Mouse (Mus musculus): ENCODE data around the gene Mapre3.
"Not testable (repeated sequence)": the region's sequence is repeated elsewhere in the genome, so short reads cannot be mapped to it uniquely, and the experiment has no call there.

The Mapre3 gene

DNA sequence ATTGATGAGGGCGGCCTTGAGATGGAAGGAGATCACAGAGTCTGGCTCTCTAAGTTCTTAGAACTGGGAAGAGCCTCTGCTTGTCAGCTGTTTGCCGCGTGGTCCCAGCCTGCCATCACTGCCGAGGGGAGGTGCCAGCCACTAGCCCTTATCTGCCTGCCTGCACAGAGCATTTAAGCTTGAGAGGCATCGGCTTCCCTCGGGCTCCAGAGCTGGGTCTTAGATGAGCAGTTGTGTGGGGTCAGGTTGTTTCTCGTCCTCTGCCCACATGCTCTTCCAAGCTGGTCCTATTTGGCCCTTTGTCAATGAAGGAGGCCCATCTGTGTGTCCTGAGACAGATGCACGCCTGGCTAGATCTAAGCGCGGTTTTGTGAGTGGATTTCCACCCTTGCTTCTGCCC, 10.7 kb downstream of the Mapre3 start:
- no peak for DNase-seq

DNA sequence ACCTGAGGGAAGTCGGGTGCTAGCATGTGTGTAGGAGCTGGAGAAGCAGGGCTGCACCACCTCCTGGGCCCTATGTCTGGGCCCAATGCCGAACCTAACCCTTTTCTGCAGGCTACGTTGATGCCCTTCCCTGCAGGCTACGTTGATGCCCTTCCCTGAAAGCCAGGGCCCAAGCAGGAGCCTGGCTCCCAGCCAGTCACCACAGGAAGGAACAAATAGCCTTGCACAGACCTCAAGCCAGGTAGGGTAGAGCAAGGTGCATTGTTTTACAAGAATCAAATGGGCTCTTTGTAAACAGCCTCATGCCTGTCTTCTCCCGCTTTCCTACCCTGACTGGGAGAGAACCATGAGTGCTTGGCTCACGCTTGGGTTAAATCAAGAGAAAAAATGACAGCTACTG, 11.4 kb downstream of the Mapre3 start:
- DNase-seq: no peak

DNA sequence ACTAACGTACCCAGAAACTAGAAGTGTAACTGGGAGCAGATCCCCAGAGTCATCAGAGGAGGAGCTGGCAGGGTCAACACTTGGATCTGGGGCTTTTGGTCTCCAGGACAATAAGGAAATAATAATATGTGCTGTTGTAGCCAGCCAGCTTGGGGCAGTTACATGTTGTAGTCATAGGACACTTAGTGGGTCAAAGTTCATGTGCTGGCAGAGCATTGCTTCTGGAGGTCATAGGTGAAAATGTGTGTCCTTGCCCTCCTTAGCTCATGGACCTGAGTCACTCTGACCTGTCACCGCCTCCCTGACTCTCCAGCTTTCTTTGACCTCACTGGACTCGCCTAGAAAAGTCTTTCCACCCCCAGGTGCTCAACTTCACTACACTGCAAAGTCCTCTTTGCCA, 19.0 kb downstream of the Mapre3 start:
- DNase-seq: peak; percentile 72

DNA sequence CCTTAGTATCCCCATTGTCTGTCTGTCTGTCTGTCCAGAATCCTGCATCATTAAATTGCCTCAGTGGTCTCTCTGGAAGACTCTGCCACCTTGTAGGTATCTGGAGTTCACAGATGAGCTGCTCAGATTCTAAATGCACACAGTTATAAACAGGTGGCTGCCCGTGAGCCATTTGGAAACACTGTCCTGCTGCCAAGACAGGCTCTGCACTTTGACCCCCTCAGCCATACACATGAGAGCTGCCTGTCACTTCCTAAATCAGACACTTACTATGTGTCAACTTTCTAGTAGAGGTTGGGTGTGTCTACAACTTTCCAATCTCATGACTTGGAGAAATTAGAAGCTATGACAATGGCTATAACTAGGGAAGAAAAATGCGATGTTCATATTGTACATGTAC, 25.3 kb downstream of the Mapre3 start:
- DNase-seq: peak; percentile 31

DNA sequence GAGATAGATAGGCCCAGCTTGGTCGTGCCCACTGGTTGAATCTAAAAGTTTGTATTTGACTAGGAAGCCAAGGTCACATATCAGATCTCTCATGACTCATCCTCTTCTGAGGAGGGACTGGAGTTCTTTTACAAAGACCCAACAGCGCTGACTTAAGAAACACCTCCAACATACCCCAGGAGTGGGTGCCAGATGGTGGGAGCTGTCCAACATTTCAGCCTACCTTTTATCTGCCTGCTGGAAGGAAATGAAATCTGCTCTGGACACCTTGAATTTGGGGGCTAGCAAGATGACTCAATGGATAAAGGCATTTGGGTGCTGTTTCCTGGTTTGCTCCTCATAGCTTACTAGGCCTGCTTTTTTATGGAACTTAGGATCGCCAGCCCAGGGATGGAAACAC, 27.5 kb downstream of the Mapre3 start:
- DNase-seq: no peak

DNA sequence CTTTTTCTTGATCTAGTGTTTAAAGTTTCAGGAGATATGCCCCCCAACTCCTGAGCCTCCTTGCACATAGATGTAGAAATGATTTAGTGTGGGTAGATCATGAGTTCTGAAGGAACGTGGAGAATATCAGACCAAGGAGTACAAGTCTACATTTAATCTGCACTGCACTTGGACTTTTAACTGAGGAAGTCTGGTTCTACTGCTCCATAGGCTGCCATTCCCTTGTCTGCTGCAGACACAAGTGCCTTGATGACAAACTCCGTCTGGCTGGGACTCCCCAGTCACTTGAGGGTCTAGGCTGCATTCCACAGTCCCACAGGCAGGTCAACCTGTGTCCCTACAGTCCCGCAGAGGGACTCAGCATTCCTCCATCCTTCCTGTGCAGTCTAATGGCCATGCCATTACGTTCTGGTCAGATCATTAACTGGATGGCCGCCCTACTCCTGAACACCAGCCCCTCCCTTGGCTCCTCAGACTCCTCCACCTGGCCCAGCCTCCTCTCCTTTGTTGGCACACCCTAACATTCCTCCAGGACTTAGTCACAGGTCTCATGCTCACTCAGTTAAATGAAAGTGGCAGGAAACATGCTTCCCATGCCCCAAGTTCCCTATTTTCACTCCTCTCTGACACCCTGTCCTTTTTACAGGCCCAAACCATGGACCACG, 35.6 kb downstream of the Mapre3 start:
- peak; percentile 71 for DNase-seq

DNA sequence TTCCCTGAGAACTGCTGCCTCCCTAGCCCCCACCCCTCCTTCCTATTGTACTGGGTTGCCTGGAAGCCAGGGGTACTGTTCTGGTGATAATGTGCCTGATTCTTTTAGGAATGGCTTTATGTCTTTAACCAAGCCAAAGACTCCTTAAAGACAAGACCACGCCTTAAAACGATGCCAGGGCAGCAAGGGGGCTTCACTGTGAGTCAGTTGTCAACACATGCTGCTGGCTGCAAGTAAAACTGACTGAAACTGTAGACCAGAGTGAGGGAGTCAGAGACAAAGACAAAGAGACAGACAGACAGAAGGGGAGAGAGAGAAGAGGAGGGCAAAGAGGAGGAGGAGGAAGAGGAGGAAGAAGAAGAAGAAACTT, 36.1 kb downstream of the Mapre3 start:
- DNase-seq: no peak

DNA sequence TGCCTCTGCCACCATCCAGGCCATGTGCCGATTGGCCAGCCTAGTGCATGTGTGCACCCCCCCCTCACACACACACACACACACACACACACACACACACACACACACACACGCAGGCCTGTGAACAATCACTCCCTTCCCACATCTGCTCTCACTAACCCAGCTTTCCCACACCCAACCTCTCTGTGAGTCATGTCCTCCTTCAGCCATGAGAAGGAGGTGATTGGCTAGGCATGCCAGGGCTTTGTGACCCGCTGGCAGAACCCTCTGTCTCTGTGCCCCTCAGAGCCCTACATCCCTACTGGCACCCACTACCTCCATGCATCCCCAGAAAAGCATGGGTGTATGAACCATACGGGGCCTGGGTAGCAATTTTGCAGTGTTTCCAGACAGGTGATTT, 39.1 kb downstream of the Mapre3 start:
- DNase-seq: no peak

DNA sequence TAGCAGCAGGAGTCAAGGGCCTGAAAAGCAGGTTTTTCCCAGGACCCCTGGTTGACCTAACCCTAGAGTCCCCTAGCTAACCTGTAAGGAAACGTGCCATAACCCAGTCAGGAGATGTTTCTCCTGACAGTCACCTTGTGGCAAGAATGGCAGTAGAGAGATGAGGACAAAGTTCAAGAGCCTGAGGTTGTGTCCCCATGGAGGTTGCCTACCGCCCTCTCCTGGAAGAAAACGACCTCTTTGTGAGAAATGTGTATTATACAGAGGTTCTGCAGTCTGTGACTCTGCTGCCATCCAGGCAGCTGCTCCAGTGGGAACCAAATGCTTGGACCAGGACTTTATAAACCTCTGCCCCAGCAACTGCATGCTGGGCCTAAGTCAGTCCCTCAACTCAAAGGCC, 41.2 kb downstream of the Mapre3 start:
- peak; percentile 75 for DNase-seq

DNA sequence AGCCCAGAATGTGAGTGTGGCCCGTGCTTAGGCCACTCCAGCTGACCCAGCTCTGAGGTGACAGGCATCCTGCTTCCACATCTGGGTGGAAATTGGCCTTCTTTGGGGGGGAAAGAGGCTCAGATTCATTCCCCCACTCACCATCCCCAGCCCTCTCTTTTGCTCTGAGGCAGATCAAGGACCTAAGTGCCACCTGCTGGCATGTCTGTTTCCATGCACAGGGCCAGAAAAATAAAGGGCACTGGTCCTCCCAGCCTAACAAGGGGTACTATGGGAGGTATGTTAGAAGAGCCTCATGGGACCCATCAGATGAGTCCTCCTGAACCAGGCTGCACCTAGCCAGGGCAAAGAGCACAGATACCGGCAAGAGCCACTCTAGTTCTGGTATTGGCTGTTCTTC, 41.7 kb downstream of the Mapre3 start:
- DNase-seq: no peak

DNA sequence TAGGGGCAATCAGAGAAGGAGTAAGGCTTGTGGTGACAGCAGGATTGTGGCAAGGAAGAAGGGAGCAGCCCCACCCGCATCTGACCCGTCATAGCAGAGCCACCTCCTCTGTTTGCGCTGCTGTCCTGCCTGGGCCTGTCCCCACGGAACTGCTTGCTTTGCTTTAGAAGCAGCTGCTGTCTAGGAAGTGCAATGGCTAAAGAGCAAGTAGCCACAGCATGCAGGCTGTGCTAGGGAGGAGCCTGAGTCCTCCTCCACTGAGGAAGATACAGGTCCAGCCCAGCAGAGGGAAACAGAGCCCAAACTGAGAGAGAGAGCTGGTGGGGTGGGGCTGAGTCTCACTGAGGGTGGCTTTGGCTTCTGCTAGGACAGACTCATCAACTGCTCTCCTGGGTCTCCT, 49.4 kb downstream of the Mapre3 start:
- DNase-seq: no peak

DNA sequence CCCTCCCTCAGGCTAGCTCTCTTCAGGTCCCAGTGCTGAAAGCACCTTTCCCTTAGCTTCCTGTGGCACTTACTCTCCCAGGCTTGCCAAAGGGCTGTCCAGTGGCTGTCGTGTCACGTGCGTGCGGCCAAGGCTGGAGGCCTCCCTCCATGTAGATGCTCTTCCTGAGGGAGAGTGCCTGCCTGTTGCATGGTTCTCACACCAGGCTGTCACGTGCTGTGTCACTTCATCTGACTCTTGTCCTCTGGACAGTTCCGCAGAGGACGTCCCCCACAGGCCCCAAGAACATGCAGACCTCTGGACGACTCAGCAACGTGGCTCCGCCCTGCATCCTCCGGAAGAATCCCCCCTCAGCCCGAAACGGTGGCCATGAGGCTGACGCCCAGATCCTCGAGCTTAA, 49.9 kb downstream of the Mapre3 start:
- DNase-seq: no peak

DNA sequence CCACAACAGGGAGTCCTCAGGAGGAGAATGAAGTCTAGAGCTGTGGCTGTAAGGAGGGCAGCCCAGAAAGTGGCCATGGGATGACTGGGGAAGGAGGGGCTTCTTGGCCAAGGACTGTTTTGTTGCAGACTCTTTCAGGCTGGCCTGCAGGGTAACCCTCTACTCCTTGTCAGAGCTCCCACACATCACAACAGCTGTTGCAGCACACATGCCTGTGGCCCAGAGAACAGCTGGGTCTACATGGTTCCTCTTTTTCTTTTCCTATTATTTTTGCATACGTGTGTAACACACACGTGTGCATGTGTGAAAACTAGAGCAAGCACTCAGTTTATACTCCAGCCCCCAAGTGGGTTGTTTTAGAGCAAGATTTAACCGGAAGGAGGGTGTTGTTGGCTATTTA, 52.4 kb downstream of the Mapre3 start:
- DNase-seq: no peak

DNA sequence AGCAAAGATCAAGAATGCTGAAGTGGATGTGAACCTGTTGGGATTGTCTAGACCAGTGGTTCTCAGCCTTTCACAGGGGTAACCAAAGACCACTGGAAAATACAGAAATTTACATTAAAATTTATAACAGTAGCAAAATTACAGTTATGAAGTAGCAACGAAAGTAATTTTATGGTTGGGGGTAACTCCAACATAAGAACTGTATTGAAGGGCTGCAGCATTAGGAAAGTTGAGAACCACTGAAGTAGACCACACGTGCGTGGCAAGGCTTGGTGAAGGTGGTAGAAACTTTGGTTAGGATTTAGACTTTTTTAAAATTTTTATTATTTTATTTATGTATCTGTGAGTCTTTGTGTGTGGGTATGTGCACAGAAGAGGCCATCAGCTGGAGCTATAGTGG, 53.3 kb downstream of the Mapre3 start, which contains the start of gene Tmem214:
TSS of gene Tmem214 (plus strand) at position 301 of the 400 bp plus-strand sequence.
- DNase-seq: no peak

DNA sequence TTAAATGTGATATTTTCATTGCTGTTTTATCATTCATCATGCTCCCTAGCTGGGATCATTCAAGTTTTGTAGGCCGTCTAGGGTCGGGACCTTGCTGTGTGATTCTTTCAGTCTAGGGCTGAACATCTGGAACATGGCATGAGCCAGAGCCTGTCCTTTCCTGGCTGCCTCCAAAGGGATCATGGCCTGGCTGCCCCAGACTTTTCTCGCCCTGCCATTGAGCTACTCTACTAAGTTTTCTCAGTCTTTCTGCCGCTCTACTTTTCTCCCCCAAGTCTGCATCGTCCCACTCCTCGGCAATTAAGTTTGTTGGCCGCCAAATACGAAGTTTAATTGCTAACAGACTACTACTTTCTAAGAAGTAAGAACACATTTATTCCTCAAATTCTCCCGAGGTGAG, 54.5 kb downstream of the Mapre3 start:
- peak; percentile 45 for DNase-seq

DNA sequence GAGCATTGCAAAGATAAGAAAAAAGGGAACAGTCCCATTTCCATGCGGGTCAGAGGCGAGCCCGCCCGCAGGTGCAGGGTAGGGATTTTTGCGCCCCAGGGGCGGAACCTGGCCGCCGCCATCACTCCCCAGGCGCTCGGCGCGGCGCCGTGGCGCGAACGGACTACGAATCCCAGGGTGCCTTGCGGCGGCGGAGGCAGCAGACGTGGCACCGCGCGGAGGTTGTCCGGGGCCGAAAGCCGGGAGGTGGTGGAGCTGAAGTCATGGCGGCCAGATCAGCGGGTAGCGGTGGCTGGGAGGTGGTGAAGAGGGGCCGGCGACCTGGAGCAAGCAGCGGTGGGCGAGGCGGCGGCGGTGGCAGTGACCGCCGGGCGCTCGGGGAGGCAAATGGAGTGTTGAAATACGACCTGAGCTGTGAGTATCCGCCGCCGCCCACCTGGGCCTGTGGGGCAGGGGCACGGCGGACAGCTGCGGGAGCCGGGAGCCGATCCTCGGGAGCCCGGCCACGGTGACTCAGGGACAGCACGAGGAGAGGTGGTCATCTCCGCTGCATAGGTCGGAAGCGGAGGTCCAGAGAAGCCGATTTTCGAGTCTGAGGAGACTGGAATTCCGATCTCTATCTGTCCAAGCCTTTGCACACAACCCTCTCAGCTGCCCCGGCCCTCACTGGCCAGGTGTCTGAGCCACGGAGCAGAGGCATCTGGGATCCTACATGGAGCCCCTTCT, 55.1 kb downstream of the Mapre3 start:
- DNase-seq: peak; percentile 89

DNA sequence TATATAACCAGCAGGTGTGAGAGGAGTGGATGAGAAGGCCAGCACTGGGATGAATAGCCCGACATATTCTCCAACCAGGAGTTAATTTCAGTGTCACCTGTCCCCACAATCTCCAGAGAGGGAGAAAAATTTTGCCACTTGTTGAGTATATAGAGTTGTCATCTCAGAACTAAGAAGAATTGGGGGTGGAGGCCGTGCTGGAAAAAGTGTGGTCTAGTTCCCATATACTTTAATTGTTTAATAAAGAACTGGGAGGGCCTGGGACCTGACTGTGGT, 55.6 kb downstream of the Mapre3 start:
- DNase-seq: no peak

DNA sequence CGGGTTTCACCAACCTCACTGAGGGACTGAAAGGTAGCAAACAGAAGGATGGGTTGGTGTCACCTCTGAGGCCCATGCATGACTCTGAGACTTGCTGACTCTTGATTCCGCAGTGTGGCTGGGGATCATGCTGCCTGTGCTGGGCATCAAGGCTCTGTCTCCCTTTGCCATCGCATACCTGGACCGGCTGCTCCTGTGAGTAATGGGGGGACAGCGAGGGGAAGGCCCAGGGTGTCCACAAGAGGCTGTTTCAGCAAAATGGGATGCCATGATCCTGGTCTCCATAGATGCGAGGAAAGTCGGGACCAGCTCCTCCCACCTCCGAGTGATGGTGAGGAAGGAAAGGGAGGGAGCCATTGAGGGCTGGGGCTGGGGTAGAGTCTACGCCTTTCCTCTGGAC, 58.1 kb downstream of the Mapre3 start:
- no peak for DNase-seq

DNA sequence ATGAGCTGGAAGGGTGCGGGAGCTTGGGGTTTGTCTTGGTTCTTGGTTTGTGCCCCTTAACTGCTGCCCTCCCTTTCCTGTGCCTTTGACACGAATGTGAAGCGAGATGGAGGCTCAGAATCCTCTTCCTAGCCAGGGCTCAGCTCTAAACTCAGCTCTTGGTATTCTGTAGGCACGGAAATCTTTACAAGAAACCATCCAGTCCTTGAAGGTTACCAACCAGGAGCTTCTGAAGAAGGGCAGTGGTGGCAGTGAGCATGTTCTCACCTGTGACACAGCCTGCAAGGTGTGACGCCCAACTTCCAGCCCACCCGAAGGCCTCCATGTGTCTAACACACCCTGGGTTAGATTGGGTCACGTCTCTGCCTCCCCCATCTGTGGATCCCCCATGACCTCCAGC, 59.9 kb downstream of the Mapre3 start:
- DNase-seq: no peak

DNA sequence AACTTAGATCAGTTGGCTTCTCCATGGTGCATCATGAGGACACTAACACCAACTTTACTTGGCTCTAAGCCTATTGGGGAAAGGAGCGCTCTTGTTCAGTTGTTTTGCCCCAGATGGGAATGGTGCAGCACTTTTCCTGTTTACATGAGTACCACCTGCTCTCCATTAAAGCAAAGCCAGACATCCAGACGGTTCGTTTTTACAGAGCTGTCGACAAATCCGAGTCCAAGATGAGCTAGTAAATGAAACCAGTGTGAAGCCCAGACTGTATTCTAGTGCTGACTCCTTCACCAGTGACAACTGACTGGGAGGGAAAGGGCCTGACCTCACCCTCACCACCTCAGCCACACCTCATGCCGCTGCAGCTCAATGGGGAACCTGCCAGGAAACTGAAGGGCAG, 64.2 kb downstream of the Mapre3 start:
- DNase-seq: no peak

DNA sequence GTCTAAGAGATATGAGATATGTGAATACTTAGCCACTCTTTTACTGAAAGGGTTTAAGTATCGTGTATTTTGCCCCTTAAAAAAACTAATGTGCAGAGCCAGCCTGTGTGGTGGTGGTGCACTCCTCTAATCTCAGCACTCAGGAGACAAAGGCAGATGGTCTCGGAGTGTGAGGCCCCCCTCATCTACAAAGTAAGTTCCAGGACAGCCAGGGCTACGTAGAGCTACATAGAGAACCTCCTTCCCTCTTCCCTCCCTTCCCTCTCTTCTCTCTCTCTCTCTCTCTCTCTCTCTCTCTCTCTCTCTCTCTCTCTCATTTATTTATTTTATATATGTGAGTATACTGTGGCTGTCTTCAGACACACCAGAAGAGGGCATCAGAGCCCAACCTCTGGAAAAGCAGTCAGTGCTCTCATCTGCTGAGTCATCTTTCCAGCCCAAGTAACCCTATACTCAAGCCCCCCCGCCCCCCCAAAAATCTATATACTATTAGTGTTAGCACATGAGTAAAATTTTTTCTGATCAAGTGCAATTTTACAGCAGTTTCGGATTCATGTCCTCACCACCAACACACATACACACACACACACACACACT, 65.0 kb downstream of the Mapre3 start:
- DNase-seq: no peak

DNA sequence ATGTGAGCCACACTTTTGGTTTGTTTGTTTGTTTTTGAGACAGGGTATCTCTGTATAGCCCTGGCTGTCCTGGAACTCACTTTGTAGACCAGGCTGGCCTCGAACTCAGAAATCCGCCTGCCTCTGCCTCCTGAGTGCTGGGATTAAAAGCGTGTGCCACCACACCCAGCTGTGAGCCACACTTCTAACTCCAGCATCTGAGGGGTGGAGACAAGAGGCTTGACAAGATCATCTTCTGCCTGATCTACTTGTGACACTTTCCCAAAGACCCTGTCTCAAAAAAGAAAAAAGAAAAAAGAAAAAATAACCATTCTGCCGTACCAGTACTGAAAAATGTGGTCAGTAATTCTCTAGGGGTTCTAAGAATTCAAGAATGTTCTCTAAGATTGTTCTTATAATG, 67.4 kb downstream of the Mapre3 start:
- DNase-seq: not testable (repeated sequence)

DNA sequence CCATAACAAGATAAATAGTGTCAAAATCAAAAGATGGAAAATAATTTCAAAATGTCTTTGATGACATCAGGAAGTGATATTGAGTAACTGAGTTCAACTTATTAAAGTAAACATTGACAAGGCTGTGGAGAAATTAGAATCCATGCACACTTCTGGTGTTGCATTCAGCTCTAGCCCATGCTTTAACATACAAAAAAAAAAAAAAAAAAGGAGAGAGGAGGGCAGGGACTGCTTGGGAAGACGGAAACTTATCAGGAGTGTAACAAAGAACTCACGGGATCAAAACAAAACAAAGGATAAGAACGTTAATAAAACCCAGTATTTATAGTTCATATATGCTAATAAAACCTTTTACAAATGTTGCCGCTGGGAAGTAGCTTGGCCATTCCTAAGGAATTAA, 71.8 kb downstream of the Mapre3 start:
- no peak for DNase-seq

DNA sequence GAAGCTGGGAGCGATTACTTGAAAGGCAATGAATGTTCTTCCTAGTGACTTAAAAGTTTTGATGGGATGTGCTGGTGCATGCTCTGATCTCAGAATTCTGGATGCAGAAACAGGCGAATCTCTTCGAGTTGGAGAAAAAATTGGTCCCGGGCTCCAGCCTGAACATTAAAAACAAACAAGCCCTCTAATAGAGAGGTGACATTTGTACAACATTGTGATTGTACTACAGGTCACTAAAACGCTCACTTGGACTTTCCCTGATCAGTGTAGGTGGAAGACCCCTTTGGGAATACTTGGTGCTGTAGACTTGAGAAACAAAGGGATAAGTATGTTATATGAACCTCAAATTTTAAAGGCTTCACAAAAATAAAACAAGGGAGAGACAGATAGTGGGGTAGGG, 72.3 kb downstream of the Mapre3 start:
- DNase-seq: no peak

DNA sequence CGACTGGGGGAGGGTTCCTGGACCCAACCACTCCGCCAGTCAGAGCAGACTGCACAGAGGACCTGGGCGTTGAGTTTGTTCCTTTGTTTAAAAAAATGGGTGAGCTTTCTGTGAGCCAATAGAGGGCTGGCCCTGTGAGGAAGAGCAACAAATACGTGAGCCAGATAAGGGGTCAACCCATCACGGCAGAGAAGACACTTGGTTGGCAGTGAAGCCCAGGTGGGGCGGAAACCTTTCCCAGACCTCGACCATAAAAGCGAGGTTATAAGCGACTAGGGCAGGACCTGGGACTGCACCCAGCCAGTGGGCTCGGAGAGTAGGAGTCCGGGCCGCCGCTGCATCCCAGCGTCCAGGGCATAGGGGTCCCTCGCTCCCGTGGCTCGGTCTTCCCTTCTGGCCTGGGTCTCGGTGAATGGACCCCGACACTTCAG, 72.9 kb downstream of the Mapre3 start:
- peak; percentile 82 for DNase-seq
